Mouse (Mus musculus) liver, embryonic 14.5 days (tissue): ENCODE results near the gene Syn2. TPM values are rescaled to one million over a fixed set of nuclear protein-coding genes. Genes with fewer than 3 reads are reported as not detected.

ENCODE experiments used
- ATAC-seq: fragments of 200-750 bp; cut with Nextera tagmentation; 2 replicates; pipeline ENCODE4 v1.8.0; 2017; ENCODE audit warnings: moderate number of reproducible peaks, mild to moderate bottlenecking, moderate library complexity; ENCODE audit not compliant: insufficient read depth
- DNase-seq, 3 experiments: peaks; one replicate each; pipeline ENCODE4 v3.0.0-alpha.2; 2012 to 2013; ENCODE audit warnings: low read depth in 3 of 3, low spot score in 3 of 3
- H3K27ac ChIP-seq: fragments of 300-500 bp; sonication (generic); 2 replicates; pipeline ENCODE4 v1.5.1; 2014; ENCODE audit warnings: moderate library complexity, mild to moderate bottlenecking, control low read depth, inconsistent platforms
- H3K27me3 ChIP-seq: fragments of 300-500 bp; sonication (generic); 2 replicates; pipeline ENCODE4 v1.6.1; 2014; ENCODE audit warnings: mild to moderate bottlenecking, low read length, moderate library complexity; ENCODE audit not compliant: control insufficient read depth, insufficient read depth
- H3K36me3 ChIP-seq: fragments of 300-500 bp; sonication (generic); replicated peaks from 2 replicates; pipeline ENCODE4 v1.6.1; 2014; ENCODE audit warnings: low read depth; ENCODE audit not compliant: control insufficient read depth, insufficient read depth
- H3K4me1 ChIP-seq, 2 experiments: fragments of 200-500 bp in 1 of 2; fragments of 300-500 bp in 1 of 2; sonication (generic) in 1 of 2; replicated peaks; 2 replicates each; pipeline ENCODE4 v1.6.1; 2012 to 2014; ENCODE audit warnings: antibody characterized with exemption in 1 of 2, inconsistent platforms in 1 of 2, low read length in 1 of 2; ENCODE audit not compliant: control insufficient read depth in 2 of 2, insufficient read depth in 2 of 2
- H3K4me2 ChIP-seq: fragments of 300-500 bp; sonication (generic); 2 replicates; pipeline ENCODE4 v1.6.1; 2014; ENCODE audit warnings: low read depth, mild to moderate bottlenecking, control low read depth, moderate library complexity
- H3K4me3 ChIP-seq, 2 experiments: fragments of 200-500 bp in 1 of 2; fragments of 300-500 bp in 1 of 2; sonication (generic) in 1 of 2; 2 replicates each; pipeline ENCODE4 v1.5.1; 2012 to 2014; ENCODE audit warnings: low read depth in 2 of 2, low read length in 2 of 2, mild to moderate bottlenecking in 2 of 2, control low read depth in 1 of 2, inconsistent platforms in 1 of 2, moderate library complexity in 1 of 2; ENCODE audit not compliant: insufficient read depth in 1 of 2
- H3K9ac ChIP-seq: fragments of 300-500 bp; sonication (generic); replicated peaks from 2 replicates; pipeline ENCODE4 v1.6.1; 2014; ENCODE audit warnings: mild to moderate bottlenecking, control low read depth, moderate library complexity
- H3K9me3 ChIP-seq: fragments of 300-500 bp; sonication (generic); 2 replicates; pipeline ENCODE4 v1.6.1; 2016; ENCODE audit warnings: low read length, mixed read lengths; ENCODE audit not compliant: control insufficient read depth
- CTCF ChIP-seq: IDR thresholded peaks from 2 replicates; pipeline ENCODE4 v1.5.1; 2016; ENCODE audit warnings: antibody characterized with exemption, low read depth, control low read depth
- EP300 ChIP-seq: IDR thresholded peaks from 2 replicates; pipeline ENCODE4 v1.6.1; 2016; ENCODE audit warnings: antibody characterized with exemption, low read depth
- WGBS: fragments of 180-500 bp; shearing (Covaris S2); extraction: QIAGEN DNeasy Blood & Tissue Kit; methylation state at CpG from one replicate; pipeline ENCODE4 v1.1.7; 2014; ENCODE audit not compliant: insufficient replicate concordance; 5-methylcytosine and 5-hydroxymethylcytosine counted together
- polyA plus RNA-seq, 2 experiments: library from polyadenylated mRNA; depleted of rRNA in 1 of 2; stranded (reverse) in 1 of 2; unstranded in 1 of 2; fragments of >200 nt; fragmentation: Nextera tagmentation in 1 of 2; extraction: Ambion mirVana in 1 of 2; gene quantifications; 2 replicates each; pipeline versions ENCODE4 v1.2.1 to v1.2.3; 2012 to 2014

The Syn2 gene
- polyA plus RNA-seq, 2 experiments, result 0.04 TPM

- Histone ChIP-seq H3K4me3 (no peak overlapping the region), H3K4me1 (no peaks in the 10 kb centered on the region), H3K27ac (no peak overlapping the region), H3K9ac (no peak overlapping the region), H3K27me3 (peaks cover 4% of the 10 kb centered on the region), H3K9me3 (no peaks in the 10 kb centered on the region), H3K4me2 (no peak overlapping the region), H3K36me3 (no peaks in the 10 kb centered on the region)
- WGBS, result 41% methylated on average over 4 of the region's 4 CpGs
- DNase-seq, result no peak
- ATAC-seq, result no peak
- no peak for TF ChIP-seq EP300
Measured at GRCm38 (mm10) chr6:115141446-115141845, 6.7 kb downstream of the Syn2 start.

- Histone ChIP-seq H3K4me3 (no peak overlapping the region), H3K9ac (no peak overlapping the region), H3K27ac (no peak overlapping the region), H3K36me3 (no peaks in the 10 kb centered on the region), H3K9me3 (no peaks in the 10 kb centered on the region), H3K4me2 (no peak overlapping the region), H3K4me1 (no peaks in the 10 kb centered on the region), H3K27me3 (no peaks in the 10 kb centered on the region)
- no peak for DNase-seq
- ATAC-seq, result no peak
- WGBS, result 50% methylated on average over 4 of the region's 4 CpGs
- TF ChIP-seq EP300 (no peak), CTCF (no peak)
Measured at GRCm38 (mm10) chr6:115161175-115161574, 26.5 kb downstream of the Syn2 start.

GRCm38 (mm10) chr6:115165863-115166470 is 31.3 kb downstream of the Syn2 start:
- Histone ChIP-seq H3K36me3 (no peaks in the 10 kb centered on the region), H3K4me1 (no peaks in the 10 kb centered on the region), H3K9me3 (no peaks in the 10 kb centered on the region), H3K4me3 (no peak overlapping the region), H3K27ac (no peak overlapping the region), H3K9ac (no peak overlapping the region), H3K27me3 (no peaks in the 10 kb centered on the region), H3K4me2 (no peak overlapping the region)
- DNase-seq, result no peak
- ATAC-seq, result no peak
- 66% methylated on average over 3 of the region's 3 CpGs for WGBS
- TF ChIP-seq CTCF (no peak), EP300 (no peak)

- Histone ChIP-seq H3K27me3 (no peaks in the 10 kb centered on the region), H3K36me3 (no peaks in the 10 kb centered on the region), H3K4me2 (no peak overlapping the region), H3K4me1 (no peaks in the 10 kb centered on the region), H3K27ac (no peak overlapping the region), H3K4me3 (no peak overlapping the region), H3K9ac (no peak overlapping the region), H3K9me3 (no peaks in the 10 kb centered on the region)
- DNase-seq (no peak), ATAC-seq (no peak)
- WGBS, result 35% methylated on average over 3 of the region's 3 CpGs
- TF ChIP-seq CTCF, result no peak
- TF ChIP-seq EP300, result no peak
Measured at GRCm38 (mm10) chr6:115168921-115169320, 34.2 kb downstream of the Syn2 start.

GRCm38 (mm10) chr6:115169518-115169917 is 34.8 kb downstream of the Syn2 start:
- H3K27ac ChIP-seq, result no peak overlapping the region

More at GRCm38 (mm10) chr6:115169518-115169917, 34.8 kb downstream of the Syn2 start:
- H3K9ac ChIP-seq, result no peak overlapping the region
- H3K9me3 ChIP-seq, result no peaks in the 10 kb centered on the region
- H3K27me3 ChIP-seq, result no peaks in the 10 kb centered on the region
- 45% methylated on average over 2 of the region's 2 CpGs for WGBS
- H3K4me2 ChIP-seq, result no peak overlapping the region
- H3K36me3 ChIP-seq, result no peaks in the 10 kb centered on the region
- no peak for TF ChIP-seq CTCF
- TF ChIP-seq EP300, result no peak
- DNase-seq, result no peak
- no peak for ATAC-seq
- H3K4me1 ChIP-seq, result no peaks in the 10 kb centered on the region
- no peak overlapping the region for H3K4me3 ChIP-seq
